Mouse (Mus musculus) limb, embryonic 15.5 days (tissue): Measurements from ENCODE around the gene Phospho1. TPM values are rescaled to one million over a fixed set of nuclear protein-coding genes. Genes with fewer than 3 reads are reported as not detected.

Experiments used
- polyA plus RNA-seq: library from polyadenylated mRNA; unstranded; fragments of >200 nt; fragmentation: Nextera tagmentation; extraction: Ambion mirVana; gene quantifications from 2 replicates; pipeline ENCODE4 v1.2.1, GENCODE M21; 2015

Phospho1 gene
- polyA plus RNA-seq, 1 experiment from 2014 or later, result 2.8 TPM

Other genes with a start within 250 kb of the Phospho1 start
- gene Ngfr, start 236.8 kb upstream of the Phospho1 start, polyA plus RNA-seq, result 34.0 and 45.2 TPM in 2 replicates
- 195 and 220 TPM in 2 replicates for gene Phb, start 157.5 kb upstream of the Phospho1 start, polyA plus RNA-seq
- gene Zfp652, start 111.8 kb upstream of the Phospho1 start, polyA plus RNA-seq, result 23.4 and 26.6 TPM in 2 replicates
- 0.99 and 1.2 TPM in 2 replicates for gene B130006D01Rik, start 100.9 kb upstream of the Phospho1 start, polyA plus RNA-seq
- 16.9 and 18.7 TPM in 2 replicates for gene Gngt2, start 12.7 kb downstream of the Phospho1 start, polyA plus RNA-seq
- gene Abi3, start 18.0 kb downstream of the Phospho1 start, polyA plus RNA-seq, result 7.0 and 7.2 TPM in 2 replicates
- not detected in 2 replicates for gene B4galnt2, start 90.4 kb downstream of the Phospho1 start, polyA plus RNA-seq
- gene Igf2bp1, start 181.4 kb downstream of the Phospho1 start, polyA plus RNA-seq, result 38.8 and 41.4 TPM in 2 replicates
- gene Gip, start 200.0 kb downstream of the Phospho1 start, polyA plus RNA-seq, result not detected in 2 replicates
- gene Snf8, start 210.4 kb downstream of the Phospho1 start, polyA plus RNA-seq, result 89.0 and 99.0 TPM in 2 replicates
- gene Ube2z, start 240.9 kb downstream of the Phospho1 start, polyA plus RNA-seq, result 36.4 and 45.2 TPM in 2 replicates